In the genomic region with DNA sequence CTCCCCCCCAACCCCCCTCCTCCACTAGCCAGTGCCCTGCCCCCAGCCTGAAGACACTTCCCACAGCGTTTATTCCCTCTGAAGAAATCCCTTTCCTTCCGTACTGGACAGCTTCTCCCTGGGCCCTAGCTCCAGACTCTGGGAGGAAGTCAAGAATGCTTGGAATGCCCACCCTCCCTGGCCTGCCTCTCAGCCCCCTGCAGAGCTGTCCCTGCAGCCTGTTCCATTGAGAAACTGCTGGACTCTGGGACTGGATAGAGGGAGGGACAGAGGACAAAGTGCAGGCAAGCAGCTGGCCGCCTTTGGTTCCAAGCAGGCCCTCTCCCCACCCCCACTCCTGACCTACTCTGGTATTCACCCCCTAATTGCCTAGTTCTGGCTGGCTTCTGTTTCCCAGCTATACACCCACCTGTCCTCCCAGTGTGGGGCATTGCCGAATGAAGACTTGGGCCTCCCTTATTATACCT, we compare ENCODE assay signal across 7 mouse cellular contexts. TPM values are rescaled to one million over a fixed set of nuclear protein-coding genes. Genes with fewer than 3 reads are reported as not detected.
DNase-seq lines count a peak whose midpoint lies in the region; ATAC-seq and TF ChIP-seq lines count a peak whose summit lies in the region.

No protein-coding gene starts in this region.

- H3K36me3 ChIP-seq in forebrain, embryonic 16.5 days (ENCODE audit: control insufficient read depth, insufficient read depth) = peaks cover 5% of the 10 kb centered on the region; the same call in 1 of the 2 replicates
- peaks cover 38% of the 10 kb centered on the region for H3K36me3 ChIP-seq in hindbrain, embryonic 10.5 days
- H3K36me3 ChIP-seq in limb, embryonic 13.5 days = no peaks in the 10 kb centered on the region
- peaks cover 9% of the 10 kb centered on the region for H3K36me3 ChIP-seq in midbrain, postnatal 0 days (ENCODE audit: insufficient read depth, low read length)

- no peak for TF ChIP-seq CTCF in midbrain, postnatal 0 days (IDR thresholded peaks at IDR 0.05)

- peak overlapping the region; percentile 56 for H3K27ac ChIP-seq in forebrain, embryonic 16.5 days (ENCODE audit: low read length)
- peak overlapping the region; percentile 90 for H3K27ac ChIP-seq in hindbrain, embryonic 10.5 days
- H3K27ac ChIP-seq in limb, embryonic 13.5 days = peak overlapping the region; percentile 74; the same call in 1 of the 2 replicates
- H3K27ac ChIP-seq in midbrain, postnatal 0 days (ENCODE audit: low read depth, low read length) = no peak overlapping the region

- no peak overlapping the region for H3K4me3 ChIP-seq in forebrain, embryonic 16.5 days (replicated peaks; ENCODE audit: low read length)
- peak overlapping the region; percentile 33 for H3K4me3 ChIP-seq in hindbrain, embryonic 10.5 days
- H3K4me3 ChIP-seq in limb, embryonic 13.5 days = no peak overlapping the region
- H3K4me3 ChIP-seq in midbrain, postnatal 0 days (ENCODE audit: low read depth, low read length) = no peak overlapping the region

- H3K27me3 ChIP-seq in forebrain, embryonic 16.5 days (replicated peaks; ENCODE audit: control insufficient read depth, insufficient read depth, low read length) = no peaks in the 10 kb centered on the region
- H3K27me3 ChIP-seq in hindbrain, embryonic 10.5 days (ENCODE audit: insufficient read depth, poor library complexity, severe bottlenecking) = no peaks in the 10 kb centered on the region
- no peaks in the 10 kb centered on the region for H3K27me3 ChIP-seq in limb, embryonic 13.5 days
- H3K27me3 ChIP-seq in midbrain, postnatal 0 days (ENCODE audit: insufficient read depth, low read length) = no peaks in the 10 kb centered on the region

- WGBS in forebrain, embryonic 16.5 days = 2% methylated on average over 4 of the region's 4 CpGs
- 2% methylated on average over 4 of the region's 4 CpGs for WGBS in hindbrain, embryonic 10.5 days
- WGBS in limb, embryonic 13.5 days = 9% methylated on average over 4 of the region's 4 CpGs
- WGBS in midbrain, postnatal 0 days = 11% methylated on average over 4 of the region's 4 CpGs

- ATAC-seq in forebrain, embryonic 16.5 days = peak; percentile 78
- ATAC-seq in limb, embryonic 13.5 days (ENCODE audit: low FRiP score, low read depth) = peak; percentile 88
- 0 out of 2 replicates have a peak, but pooled peaks have one; percentile 47 for ATAC-seq in midbrain, postnatal 0 days (ENCODE audit: low FRiP score)

- H3K9me3 ChIP-seq in forebrain, embryonic 16.5 days (ENCODE audit: control insufficient read depth, low read length) = no peaks in the 10 kb centered on the region
- no peaks in the 10 kb centered on the region for H3K9me3 ChIP-seq in hindbrain, embryonic 10.5 days
- no peaks in the 10 kb centered on the region for H3K9me3 ChIP-seq in limb, embryonic 13.5 days
- H3K9me3 ChIP-seq in midbrain, postnatal 0 days (ENCODE audit: low read length) = no peaks in the 10 kb centered on the region

- peak; percentile 89 for DNase-seq in embryo, embryonic 10 days (ENCODE audit: low spot score)
- peak; percentile 87 for DNase-seq in hindbrain, embryonic 10.5 days (ENCODE audit: low spot score)
- DNase-seq in midbrain, postnatal 0 days (ENCODE audit: low spot score) = peak; percentile 26
- DNase-seq in ovary, adult 18-20 months (ENCODE audit: low spot score) = no peak
- no peak for DNase-seq in thymus, postnatal 10 days (ENCODE audit: low spot score in 2 of 2)

- no peak overlapping the region for H3K4me2 ChIP-seq in forebrain, embryonic 16.5 days (ENCODE audit: low read length)
- no peak overlapping the region for H3K4me2 ChIP-seq in limb, embryonic 13.5 days (replicated peaks)
- no peak overlapping the region for H3K4me2 ChIP-seq in midbrain, postnatal 0 days (ENCODE audit: low read depth, low read length, poor library complexity, severe bottlenecking)

- H3K4me1 ChIP-seq in forebrain, embryonic 16.5 days (replicated peaks; ENCODE audit: control insufficient read depth, insufficient read depth, low read length) = peaks cover 23% of the 10 kb centered on the region
- peaks cover 97% of the 10 kb centered on the region for H3K4me1 ChIP-seq in hindbrain, embryonic 10.5 days (replicated peaks)
- H3K4me1 ChIP-seq in limb, embryonic 13.5 days = peaks cover 32% of the 10 kb centered on the region
- H3K4me1 ChIP-seq in midbrain, postnatal 0 days (ENCODE audit: insufficient read depth, low read length) = peaks cover 5% of the 10 kb centered on the region; the same call in 1 of the 2 replicates

- no peak overlapping the region for H3K9ac ChIP-seq in forebrain, embryonic 16.5 days (replicated peaks; ENCODE audit: low read depth, low read length)
- no peak overlapping the region for H3K9ac ChIP-seq in limb, embryonic 13.5 days
- H3K9ac ChIP-seq in midbrain, postnatal 0 days (replicated peaks; ENCODE audit: low read length, poor library complexity, severe bottlenecking) = no peak overlapping the region

RNA-seq across cellular contexts. Expression of gene Nuak2, which starts 17.8 kb away (rescaled TPM):
- 13.3 and 13.4 TPM in 2 replicates for polyA plus RNA-seq in forebrain, embryonic 16.5 days (2015; fragmentation: Nextera tagmentation; extraction: Ambion mirVana)
- 42.3 and 44.4 TPM in 2 replicates for polyA plus RNA-seq in hindbrain, embryonic 10.5 days (2016; fragmentation: Nextera tagmentation; extraction: Ambion mirVana)
- 1.2 and 1.4 TPM in 2 replicates for polyA plus RNA-seq in limb, embryonic 13.5 days (2015; fragmentation: Nextera tagmentation; extraction: Ambion mirVana)
- 7.0 and 7.1 TPM in 2 replicates for total RNA-seq in midbrain, postnatal 0 days (2014; rRNA removed)
- polyA plus RNA-seq in midbrain, postnatal 0 days (2015; fragmentation: Nextera tagmentation; extraction: Ambion mirVana) = 9.9 TPM in 2 replicates

RNA-seq across cellular contexts. Expression of gene Klhdc8a, which starts 35.3 kb away (rescaled TPM):
- 2.7 and 3.4 TPM in 2 replicates for polyA plus RNA-seq in forebrain, embryonic 16.5 days (2015; fragmentation: Nextera tagmentation; extraction: Ambion mirVana)
- 1.0 and 3.5 TPM in 2 replicates for polyA plus RNA-seq in hindbrain, embryonic 10.5 days (2016; fragmentation: Nextera tagmentation; extraction: Ambion mirVana)
- 0.09 and 0.11 TPM in 2 replicates for polyA plus RNA-seq in limb, embryonic 13.5 days (2015; fragmentation: Nextera tagmentation; extraction: Ambion mirVana)
- total RNA-seq in midbrain, postnatal 0 days (2014; rRNA removed) = 29.5 and 31.1 TPM in 2 replicates
- 12.4 and 14.8 TPM in 2 replicates for polyA plus RNA-seq in midbrain, postnatal 0 days (2015; fragmentation: Nextera tagmentation; extraction: Ambion mirVana)

RNA-seq across cellular contexts. Expression of gene Tmcc2, which starts 57.4 kb away (rescaled TPM):
- polyA plus RNA-seq in forebrain, embryonic 16.5 days (2015; fragmentation: Nextera tagmentation; extraction: Ambion mirVana) = 30.4 and 34.9 TPM in 2 replicates
- 15.1 and 18.7 TPM in 2 replicates for polyA plus RNA-seq in hindbrain, embryonic 10.5 days (2016; fragmentation: Nextera tagmentation; extraction: Ambion mirVana)
- 12.0 and 14.4 TPM in 2 replicates for polyA plus RNA-seq in limb, embryonic 13.5 days (2015; fragmentation: Nextera tagmentation; extraction: Ambion mirVana)
- total RNA-seq in midbrain, postnatal 0 days (2014; rRNA removed) = 115 and 152 TPM in 2 replicates
- 35.4 and 36.3 TPM in 2 replicates for polyA plus RNA-seq in midbrain, postnatal 0 days (2015; fragmentation: Nextera tagmentation; extraction: Ambion mirVana)

Comparison
In these comparisons a context has a peak if more than half of its experiments do, and no peak if none do; other contexts are left out.
1. DNase-seq: peak in embryo, embryonic 10 days (single experiment), hindbrain, embryonic 10.5 days (single experiment) and midbrain, postnatal 0 days (single experiment); none in ovary, adult 18-20 months (single experiment) and thymus, postnatal 10 days (0 of 2).
2. Peak in every context shown above with its lines, with median percentiles within 50 percentile points of each other: ATAC-seq.